Comparison of ENCODE assay signal across 8 mouse cellular contexts in the genomic region with DNA sequence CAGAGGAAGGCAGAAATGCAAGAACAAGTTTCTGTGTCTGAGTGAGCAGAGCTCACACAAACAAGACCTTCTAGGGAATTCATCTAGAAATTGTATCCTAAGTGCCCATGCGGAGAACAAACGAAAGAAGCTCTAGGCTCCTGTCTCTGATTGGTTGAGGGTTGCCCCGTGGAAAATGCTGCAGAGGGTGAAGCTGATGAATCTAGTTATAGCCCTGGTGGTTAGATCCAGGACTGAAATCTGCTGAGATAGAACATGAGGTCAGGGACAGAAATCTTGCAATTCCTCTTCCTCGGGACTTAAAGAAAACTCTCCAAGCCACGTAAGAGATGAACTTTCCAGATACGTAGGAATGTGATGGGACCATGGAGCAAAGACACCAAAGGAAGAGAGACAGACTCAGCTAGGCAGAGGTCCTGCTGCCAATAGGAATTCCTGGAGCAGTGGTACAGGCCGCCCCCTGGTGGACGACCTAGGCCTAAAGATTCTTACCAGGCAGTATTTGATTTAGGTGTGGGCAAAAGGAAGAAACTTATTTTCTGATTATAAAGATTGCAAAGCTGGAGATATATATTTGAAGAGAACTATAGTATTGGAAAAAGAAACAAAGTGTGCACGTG. TPM values are rescaled to one million over a fixed set of nuclear protein-coding genes. Genes with fewer than 3 reads are reported as not detected.
DNase-seq lines count a peak whose midpoint lies in the region; ATAC-seq and TF ChIP-seq lines count a peak whose summit lies in the region.

No protein-coding gene starts in this region.

- intact Hi-C loops in gastrocnemius, adult 2 months (cut with DNase I) = loop anchor here (5.0 kb wide), 1 partner anchor 711 kb away; no protein-coding TSS in a partner anchor

- no peaks in the 10 kb centered on the region for H3K27me3 ChIP-seq in lung, embryonic 14.5 days (ENCODE audit: insufficient read depth, low read length)

- ATAC-seq in lung, embryonic 14.5 days (ENCODE audit: insufficient read depth) = no peak

- H3K4me2 ChIP-seq in lung, embryonic 14.5 days = no peak overlapping the region

- H3K4me1 ChIP-seq in lung, embryonic 14.5 days (ENCODE audit: insufficient read depth) = no peaks in the 10 kb centered on the region

- peak; percentile 89 for TF ChIP-seq CTCF in gastrocnemius, adult 2 months (IDR thresholded peaks at IDR 0.05)
- peak; percentile 91 for TF ChIP-seq CTCF in lung, embryonic 14.5 days (IDR thresholded peaks at IDR 0.05; ENCODE audit: low read depth)

- DNase-seq in 416B (ENCODE audit: low read depth) = peak; percentile 67
- peak; percentile 20 for DNase-seq in MEL-GATA-1-ER (ENCODE audit: extremely low read depth, low read depth)
- DNase-seq in cerebellum, adult 8-10 months = peak; percentile 67
- peak; percentile 82 for DNase-seq in gastrocnemius, adult 2 months
- peak; percentile 76 to 93 for DNase-seq in kidney, postnatal 36 days
- DNase-seq in lung, embryonic 14.5 days = peak; percentile 89
- peak; percentile 70 to 85 for DNase-seq in right cerebral cortex, postnatal 10 days (ENCODE audit: low spot score in 2 of 2)
- peak; percentile 83 for DNase-seq in urinary bladder, postnatal 14 days (ENCODE audit: low spot score)

- no peaks in the 10 kb centered on the region for H3K9me3 ChIP-seq in lung, embryonic 14.5 days (ENCODE audit: low read depth, low read length)

- no peaks in the 10 kb centered on the region for H3K36me3 ChIP-seq in lung, embryonic 14.5 days (ENCODE audit: insufficient read depth)

- 14% methylated on average over 9 of the region's 9 CpGs for WGBS in lung, embryonic 14.5 days

- H3K27ac ChIP-seq in gastrocnemius, adult 2 months = no peak overlapping the region
- no peak overlapping the region for H3K27ac ChIP-seq in lung, embryonic 14.5 days (ENCODE audit: low read depth)

- H3K4me3 ChIP-seq in gastrocnemius, adult 2 months = no peak overlapping the region
- no peak overlapping the region for H3K4me3 ChIP-seq in lung, embryonic 14.5 days (ENCODE audit: low read depth, low read length)

- H3K9ac ChIP-seq in lung, embryonic 14.5 days = no peak overlapping the region

RNA-seq across cellular contexts. Expression of a gene that starts 2.8 kb away (rescaled TPM):
- not detected for total RNA-seq in gastrocnemius, adult 2 months (2021)
- polyA plus RNA-seq in lung, embryonic 14.5 days (2014; fragmentation: Nextera tagmentation; extraction: Ambion mirVana) = 0.68 and 0.93 TPM in 2 replicates

RNA-seq across cellular contexts. Expression of a gene that starts 46.9 kb away (rescaled TPM):
- 10 to 100 TPM; 37.0 to 37.3 TPM for total RNA-seq in gastrocnemius, adult 2 months (2021)
- 63.8 and 66.1 TPM in 2 replicates for polyA plus RNA-seq in lung, embryonic 14.5 days (2014; fragmentation: Nextera tagmentation; extraction: Ambion mirVana)

Comparison
In these comparisons a context has a peak if more than half of its experiments do, and no peak if none do; other contexts are left out.
1. DNase-seq: peak in every context shown above with its lines; median percentile 89 in lung, embryonic 14.5 days; 84 in kidney, postnatal 36 days; 83 in urinary bladder, postnatal 14 days; 82 in gastrocnemius, adult 2 months; 78 in right cerebral cortex, postnatal 10 days; 67 in 416B; 67 in cerebellum, adult 8-10 months; 20 in MEL-GATA-1-ER.